Mouse (Mus musculus): ENCODE measurements around the gene Ptprm.

DNA sequence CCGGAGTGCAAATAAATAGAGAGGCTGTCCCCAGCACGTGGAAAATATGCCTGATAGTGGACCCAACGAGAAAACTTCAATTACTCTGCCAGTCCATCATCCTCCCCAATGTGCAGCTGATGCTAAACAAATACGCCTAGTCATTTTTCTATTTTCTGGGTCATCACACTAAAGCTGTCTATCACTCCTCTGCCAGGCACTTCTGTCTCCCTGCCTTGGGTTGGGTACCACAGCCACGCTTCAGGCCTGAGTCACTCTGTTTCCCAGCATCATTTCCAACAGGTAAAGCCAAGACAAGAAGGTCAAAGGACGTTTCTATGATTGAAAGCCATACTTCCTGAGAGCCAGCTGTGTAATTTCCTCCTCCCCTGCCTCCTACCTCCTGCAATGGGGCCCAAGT is 167.4 kb downstream of the Ptprm start:
- no peak for TF ChIP-seq POLR2A (IDR thresholded peaks at IDR 0.05; ENCODE audit: low read depth, low read length)
- no peak for TF ChIP-seq CTCF (IDR thresholded peaks at IDR 0.05; ENCODE audit: borderline replicate concordance, insufficient read depth, low read length)

Measured in embryonic fibroblast, embryonic 13.5 days (primary cell).